Mouse (Mus musculus) intestine, embryonic 16.5 days (tissue): ENCODE data around the gene Lpcat1. TPM values are rescaled to one million over a fixed set of nuclear protein-coding genes. Genes with fewer than 3 reads are reported as not detected.
A peak's percentile ranks its signal among the peaks of the same experiment; 100 is the strongest.

ENCODE experiments used
- ATAC-seq: fragments of 200-750 bp; cut with Nextera tagmentation; 2 replicates; pipeline ENCODE4 v1.8.0; 2017; ENCODE audit warnings: moderate TSS enrichment, moderate library complexity
- H3K27ac ChIP-seq: fragments of 300-500 bp; sonication (generic); 2 replicates; pipeline ENCODE4 v1.5.1; 2014; ENCODE audit warnings: mild to moderate bottlenecking, low read length
- H3K27me3 ChIP-seq: fragments of 300-500 bp; sonication (generic); replicated peaks from 2 replicates; pipeline ENCODE4 v1.6.1; 2014; ENCODE audit warnings: low read length, control low read depth, mixed read lengths; ENCODE audit not compliant: control insufficient read depth, insufficient read depth
- H3K36me3 ChIP-seq: fragments of 300-500 bp; sonication (generic); 2 replicates; pipeline ENCODE4 v1.6.1; 2014; ENCODE audit warnings: low read length, control low read depth; ENCODE audit not compliant: control insufficient read depth, insufficient read depth
- H3K4me1 ChIP-seq: fragments of 300-500 bp; sonication (generic); 2 replicates; pipeline ENCODE4 v1.6.1; 2014; ENCODE audit warnings: low read length, control low read depth, mixed read lengths; ENCODE audit not compliant: control insufficient read depth, insufficient read depth
- H3K4me2 ChIP-seq: fragments of 300-500 bp; sonication (generic); 2 replicates; pipeline ENCODE4 v1.6.1; 2014; ENCODE audit warnings: low read depth, low read length, control low read depth
- H3K4me3 ChIP-seq: fragments of 300-500 bp; sonication (generic); 2 replicates; pipeline ENCODE4 v1.5.1; 2014; ENCODE audit warnings: mild to moderate bottlenecking, low read length
- H3K9ac ChIP-seq: fragments of 300-500 bp; sonication (generic); 2 replicates; pipeline ENCODE4 v1.6.1; 2014; ENCODE audit warnings: low read depth, low read length
- H3K9me3 ChIP-seq: fragments of 300-500 bp; sonication (generic); 2 replicates; pipeline ENCODE4 v1.6.1; 2016; ENCODE audit warnings: low read length, control low read depth; ENCODE audit not compliant: control insufficient read depth
- WGBS: fragments of 180-500 bp; shearing (Covaris S2); extraction: QIAGEN DNeasy Blood & Tissue Kit; methylation state at CpG from one replicate; pipeline ENCODE4 v1.1.7; 2014; 5-methylcytosine and 5-hydroxymethylcytosine counted together
- polyA plus RNA-seq: library from polyadenylated mRNA; unstranded; fragments of >200 nt; fragmentation: Nextera tagmentation; extraction: Ambion mirVana; gene quantifications from 2 replicates; pipeline ENCODE4 v1.2.1, GENCODE M21; 2015

Lpcat1 gene
- polyA plus RNA-seq, 1 experiment from 2014 or later: 15.5 TPM

DNA sequence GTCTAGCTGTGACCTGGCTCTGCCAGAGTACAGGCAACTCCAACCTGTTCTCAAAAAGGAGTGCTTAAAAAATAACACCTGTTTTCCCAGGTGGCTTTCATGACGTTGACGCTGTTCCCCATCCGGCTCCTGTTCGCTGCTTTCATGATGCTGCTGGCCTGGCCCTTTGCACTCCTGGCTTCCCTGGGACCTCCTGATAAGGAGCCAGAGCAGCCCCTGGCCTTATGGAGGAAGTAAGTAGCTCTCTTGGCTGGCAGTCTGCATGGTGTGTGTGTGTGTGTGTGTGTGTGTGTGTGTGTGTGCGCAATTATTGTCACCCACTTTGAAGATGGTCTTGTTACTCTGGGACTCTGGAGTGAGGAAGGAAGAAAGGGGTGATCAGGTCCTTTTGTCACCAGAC is 17.2 kb downstream of the Lpcat1 start:
- Histone ChIP-seq H3K9me3 (no peaks in the 10 kb centered on the region), H3K4me3 (no peak overlapping the region), H3K9ac (no peak overlapping the region), H3K4me1 (no peaks in the 10 kb centered on the region; the same call in 1 of the 2 replicates), H3K4me2 (no peak overlapping the region), H3K27ac (no peak overlapping the region), H3K27me3 (no peaks in the 10 kb centered on the region), H3K36me3 (0 out of 2 replicates have a peak, but pooled peaks cover 2% of the 10 kb centered on the region)
- 64% methylated on average over 5 of the region's 5 CpGs for WGBS
- 0 out of 2 replicates have a peak, but pooled peaks have one; percentile 71 for ATAC-seq

DNA sequence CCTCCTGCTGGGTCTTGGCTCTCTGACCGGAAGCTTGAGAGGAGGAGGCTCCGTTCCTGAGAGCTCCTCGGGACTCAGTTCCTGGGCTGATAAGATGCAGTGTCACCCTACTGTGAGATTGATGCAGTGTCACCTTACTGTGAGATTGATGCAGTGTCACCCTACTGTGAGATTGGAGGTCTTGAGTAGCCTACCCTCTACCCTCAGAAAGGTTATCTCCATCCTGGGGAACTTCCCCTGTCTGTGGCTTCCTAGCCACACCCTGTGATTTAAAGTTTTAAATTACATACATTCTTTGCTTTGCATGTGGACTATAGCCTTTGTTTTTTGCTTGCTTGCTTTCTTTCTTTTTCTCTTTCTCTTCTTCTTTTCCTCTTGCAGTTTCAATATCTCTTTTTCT is 21.1 kb downstream of the Lpcat1 start:
- H3K4me2 ChIP-seq: no peak overlapping the region
- ATAC-seq: no peak
- 52% methylated on average over 3 of the region's 3 CpGs for WGBS
- H3K9ac ChIP-seq: no peak overlapping the region
- no peak overlapping the region for H3K27ac ChIP-seq
- H3K4me1 ChIP-seq: no peaks in the 10 kb centered on the region; the same call in 1 of the 2 replicates
- H3K36me3 ChIP-seq: peaks cover 7% of the 10 kb centered on the region; the same call in 1 of the 2 replicates
- no peaks in the 10 kb centered on the region for H3K9me3 ChIP-seq
- H3K27me3 ChIP-seq: no peaks in the 10 kb centered on the region
- no peak overlapping the region for H3K4me3 ChIP-seq

DNA sequence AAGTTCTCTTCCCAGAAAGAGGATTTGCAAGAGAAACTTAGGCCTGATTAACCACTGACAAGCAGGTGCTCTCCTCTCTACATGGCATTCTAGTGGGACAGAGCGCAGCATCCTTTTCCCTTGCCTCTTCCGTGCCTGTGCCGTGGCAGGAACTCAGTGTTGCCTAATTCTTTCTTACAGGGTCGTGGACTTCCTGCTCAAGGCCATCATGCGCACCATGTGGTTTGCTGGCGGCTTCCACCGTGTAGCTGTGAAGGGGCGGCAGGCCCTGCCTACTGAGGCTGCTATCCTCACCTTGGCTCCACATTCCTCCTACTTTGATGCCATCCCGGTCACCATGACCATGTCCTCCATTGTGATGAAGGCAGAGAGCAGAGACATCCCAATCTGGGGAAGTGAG is 21.7 kb downstream of the Lpcat1 start:
- no peaks in the 10 kb centered on the region; the same call in 1 of the 2 replicates for H3K4me1 ChIP-seq
- H3K9ac ChIP-seq: no peak overlapping the region
- H3K27me3 ChIP-seq: no peaks in the 10 kb centered on the region
- peaks cover 7% of the 10 kb centered on the region; the same call in 1 of the 2 replicates for H3K36me3 ChIP-seq
- H3K4me3 ChIP-seq: no peak overlapping the region
- no peak overlapping the region for H3K4me2 ChIP-seq
- no peak for ATAC-seq
- H3K9me3 ChIP-seq: no peaks in the 10 kb centered on the region
- no peak overlapping the region for H3K27ac ChIP-seq
- 83% methylated on average over 9 of the region's 9 CpGs for WGBS

DNA sequence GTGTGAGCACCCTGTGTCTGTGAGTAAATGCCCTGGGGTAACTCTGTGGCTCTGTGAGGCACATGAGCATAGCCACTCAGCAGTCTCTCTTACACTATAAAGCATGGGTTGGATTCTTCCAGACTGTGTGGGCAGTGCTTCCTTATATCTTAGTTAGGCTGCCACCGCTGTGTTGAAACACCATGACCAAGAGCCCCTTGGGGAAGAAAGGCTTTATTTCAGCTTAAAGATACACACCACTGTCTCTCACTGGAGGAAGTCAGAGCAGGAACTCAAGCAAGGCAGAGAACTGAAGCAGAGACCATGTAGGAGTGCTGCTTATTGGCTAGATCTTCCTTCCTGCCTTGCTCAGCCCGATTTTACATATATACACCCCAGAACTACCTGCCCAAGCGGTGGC is 23.0 kb downstream of the Lpcat1 start:
- no peaks in the 10 kb centered on the region for H3K4me1 ChIP-seq
- 92% methylated on average over 3 of the region's 3 CpGs for WGBS

DNA sequence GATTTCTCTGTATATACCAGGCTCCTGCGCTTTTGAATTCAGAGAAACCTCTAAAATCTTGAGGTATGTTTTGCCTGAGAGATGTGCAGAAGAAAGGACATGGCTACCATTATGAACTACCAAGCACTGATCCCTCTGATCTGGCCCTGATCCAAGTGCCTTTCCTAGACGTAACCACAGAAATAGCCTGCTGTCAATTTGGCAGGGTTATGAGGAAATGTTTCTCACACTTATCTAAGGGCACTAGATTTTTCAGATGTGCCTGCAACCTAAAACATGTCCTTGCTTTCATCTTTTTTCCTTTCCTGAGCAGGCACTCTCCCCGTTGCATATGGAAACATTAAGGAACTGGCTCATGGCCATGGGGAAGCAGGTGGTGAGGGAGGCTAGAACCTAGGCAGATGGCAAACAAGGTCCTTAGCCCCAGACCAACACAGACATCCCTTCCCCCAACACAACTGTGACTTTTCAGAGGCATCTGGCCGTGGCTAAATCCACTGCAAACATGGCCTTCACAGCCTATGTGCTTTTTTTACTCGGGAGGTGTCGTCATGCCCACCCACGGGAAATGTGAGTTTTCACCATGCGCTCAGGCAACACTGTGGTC is 23.7 kb downstream of the Lpcat1 start:
- Histone ChIP-seq H3K36me3 (peaks cover 4% of the 10 kb centered on the region; the same call in 1 of the 2 replicates), H3K9me3 (no peaks in the 10 kb centered on the region), H3K9ac (no peak overlapping the region), H3K27ac (no peak overlapping the region), H3K27me3 (no peaks in the 10 kb centered on the region), H3K4me3 (no peak overlapping the region), H3K4me2 (no peak overlapping the region), H3K4me1 (no peaks in the 10 kb centered on the region)
- no peak for ATAC-seq
- 80% methylated on average over 8 of the region's 8 CpGs for WGBS

More for the DNA sequence above, 23.0 kb downstream of the Lpcat1 start:
- Histone ChIP-seq H3K9me3 (no peaks in the 10 kb centered on the region), H3K36me3 (peaks cover 7% of the 10 kb centered on the region; the same call in 1 of the 2 replicates), H3K4me3 (no peak overlapping the region), H3K4me2 (no peak overlapping the region), H3K9ac (no peak overlapping the region), H3K27ac (no peak overlapping the region), H3K27me3 (no peaks in the 10 kb centered on the region)
- no peak for ATAC-seq

DNA sequence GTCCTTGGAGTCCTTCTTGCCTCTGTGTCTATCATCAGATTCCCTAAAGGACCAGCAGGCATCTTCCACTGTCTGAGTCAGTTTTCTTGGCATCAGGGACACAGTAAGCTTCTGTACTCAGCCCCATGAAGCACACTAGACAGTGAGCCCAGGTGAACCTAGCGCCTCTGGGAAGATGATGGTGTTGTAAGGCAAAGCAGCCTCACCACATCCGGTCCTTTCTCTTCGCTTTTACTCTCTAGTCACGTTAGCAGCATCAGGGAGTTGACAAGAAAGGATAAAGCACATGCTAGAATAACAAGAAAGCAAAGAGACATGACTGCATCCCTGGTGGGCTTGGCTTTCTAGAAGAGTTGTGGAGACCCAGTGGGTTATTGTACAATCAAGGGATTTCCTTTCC is 26.2 kb downstream of the Lpcat1 start:
- H3K9me3 ChIP-seq: no peaks in the 10 kb centered on the region
- H3K4me2 ChIP-seq: no peak overlapping the region
- no peaks in the 10 kb centered on the region for H3K27me3 ChIP-seq
- H3K4me3 ChIP-seq: no peak overlapping the region
- no peak overlapping the region for H3K27ac ChIP-seq
- WGBS: 93% methylated on average over 4 of the region's 4 CpGs
- H3K9ac ChIP-seq: no peak overlapping the region
- no peaks in the 10 kb centered on the region for H3K4me1 ChIP-seq
- H3K36me3 ChIP-seq: peaks cover 4% of the 10 kb centered on the region; the same call in 1 of the 2 replicates
- no peak for ATAC-seq

DNA sequence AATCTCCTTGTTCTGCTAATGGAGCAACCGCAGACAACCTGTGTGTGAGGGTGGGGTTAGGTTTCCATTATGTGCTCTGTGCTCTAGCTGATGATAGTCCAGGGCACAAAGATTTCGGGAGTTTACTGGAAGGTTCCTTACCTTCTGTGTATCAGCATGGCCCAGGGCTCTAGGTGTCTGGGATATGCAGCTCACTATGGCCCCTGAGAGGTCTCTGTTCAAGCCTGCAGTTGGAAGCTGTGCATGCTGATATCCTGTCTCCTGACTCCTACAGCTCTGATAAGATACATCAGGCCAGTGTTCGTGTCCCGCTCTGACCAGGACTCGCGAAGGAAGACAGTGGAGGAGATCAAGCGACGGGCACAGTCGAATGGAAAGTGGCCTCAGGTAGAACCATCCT is 27.5 kb downstream of the Lpcat1 start:
- Histone ChIP-seq H3K9me3 (no peaks in the 10 kb centered on the region), H3K27ac (no peak overlapping the region), H3K4me2 (no peak overlapping the region), H3K4me1 (no peaks in the 10 kb centered on the region), H3K9ac (no peak overlapping the region), H3K36me3 (peaks cover 4% of the 10 kb centered on the region; the same call in 1 of the 2 replicates), H3K27me3 (no peaks in the 10 kb centered on the region), H3K4me3 (no peak overlapping the region)
- WGBS: 94% methylated on average over 9 of the region's 9 CpGs
- ATAC-seq: no peak

DNA sequence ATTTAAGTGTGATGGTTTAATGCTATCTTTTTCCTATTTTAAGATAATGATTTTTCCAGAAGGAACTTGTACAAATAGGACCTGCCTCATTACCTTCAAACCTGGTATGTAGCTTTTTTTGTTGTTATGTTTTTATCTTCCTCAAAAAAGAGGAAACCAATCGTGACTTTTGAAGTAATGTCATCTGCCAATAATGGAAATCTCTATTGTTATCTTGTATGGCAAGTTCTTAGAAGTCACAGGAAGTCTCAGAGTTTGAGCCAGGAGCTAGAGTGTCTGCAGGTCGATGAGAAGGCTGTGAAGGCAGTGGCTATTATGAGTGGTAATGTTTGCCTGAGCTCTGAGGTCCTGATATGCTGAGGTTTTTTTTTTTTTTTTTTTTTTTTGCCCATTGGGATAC is 29.1 kb downstream of the Lpcat1 start:
- Histone ChIP-seq H3K4me1 (no peaks in the 10 kb centered on the region), H3K36me3 (peaks cover 4% of the 10 kb centered on the region; the same call in 1 of the 2 replicates), H3K4me2 (no peak overlapping the region), H3K27ac (no peak overlapping the region), H3K4me3 (no peak overlapping the region), H3K9me3 (no peaks in the 10 kb centered on the region), H3K9ac (no peak overlapping the region), H3K27me3 (no peaks in the 10 kb centered on the region)
- no peak for ATAC-seq
- WGBS: 76% methylated on average over 2 of the region's 2 CpGs

DNA sequence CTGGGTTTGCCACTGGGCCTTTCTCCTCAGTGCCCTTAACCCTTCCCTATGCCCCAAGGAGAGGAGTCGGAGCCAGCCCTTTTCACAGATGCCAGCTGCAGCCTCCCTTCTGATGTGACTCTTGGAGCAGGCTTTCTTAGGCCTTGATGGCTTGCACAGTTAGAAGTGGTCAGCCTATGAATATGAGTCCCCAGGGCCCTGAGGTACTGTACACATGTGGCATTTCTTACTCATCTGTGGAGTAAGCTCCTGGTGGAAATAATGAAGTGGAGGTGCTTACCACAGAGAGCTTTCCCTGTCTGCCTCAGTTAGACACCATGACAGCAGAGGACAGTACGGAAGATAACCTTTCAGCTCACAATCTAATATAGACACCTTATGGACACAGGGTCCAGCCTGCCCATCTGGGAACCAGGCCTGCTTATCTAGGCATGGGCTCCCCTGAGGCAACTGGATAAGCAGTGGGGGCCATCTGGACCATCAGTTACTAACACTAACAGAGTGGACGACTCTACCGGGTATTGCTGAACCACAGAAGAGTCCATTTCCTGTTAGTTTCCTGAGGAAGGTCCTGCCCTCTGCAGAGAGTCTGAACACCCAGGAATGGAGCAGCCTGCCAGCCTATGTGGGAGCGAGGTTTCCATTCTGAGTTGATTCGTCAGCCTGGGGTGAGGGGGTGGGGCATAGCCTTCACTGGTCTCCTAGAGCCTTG is 33.1 kb downstream of the Lpcat1 start:
- Histone ChIP-seq H3K4me2 (no peak overlapping the region), H3K36me3 (no peaks in the 10 kb centered on the region; the same call in 1 of the 2 replicates), H3K27me3 (no peaks in the 10 kb centered on the region), H3K4me3 (no peak overlapping the region), H3K9ac (no peak overlapping the region), H3K27ac (no peak overlapping the region), H3K4me1 (no peaks in the 10 kb centered on the region), H3K9me3 (no peaks in the 10 kb centered on the region)
- 69% methylated on average over 6 of the region's 6 CpGs for WGBS
- ATAC-seq: peak; percentile 62
